Mouse (Mus musculus): ENCODE data around the gene Ntm.

DNA sequence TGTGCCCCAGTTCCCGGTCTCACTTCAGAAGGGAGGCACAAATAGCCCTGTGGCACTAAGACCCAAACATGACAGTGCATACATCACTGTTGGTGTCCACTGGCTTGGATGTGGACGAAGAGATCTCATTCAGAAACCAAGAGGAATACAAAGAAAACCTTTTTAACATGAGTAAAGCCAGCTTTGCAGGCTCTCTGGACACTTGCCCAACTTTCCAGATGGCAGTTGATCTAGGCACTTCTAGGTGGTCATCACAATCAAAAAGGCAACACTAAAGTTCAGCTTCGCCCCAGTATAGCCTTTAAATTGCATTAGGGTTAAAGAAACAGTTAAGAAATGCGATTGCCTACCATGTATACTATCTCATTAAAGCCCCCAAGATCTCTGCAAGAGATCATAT lies 264.7 kb downstream of the Ntm start:
- TF ChIP-seq CTCF (IDR thresholded peaks at IDR 0.05 in 2 of 3, conservative IDR thresholded peaks at IDR 0.05 in 1 of 3; ENCODE audit: control insufficient read depth in 1 of 3, insufficient read depth in 1 of 3, low read depth in 2 of 3, low read length in 3 of 3, poor library complexity in 1 of 3, severe bottlenecking in 1 of 3) = no peak
- no peak for TF ChIP-seq JUND (IDR thresholded peaks at IDR 0.05; ENCODE audit: low read depth, low read length)
- TF ChIP-seq EP300 (IDR thresholded peaks at IDR 0.05; ENCODE audit: low read depth in 1 of 2, low read length in 2 of 2) = no peak
- no peak for TF ChIP-seq ZC3H11A (IDR thresholded peaks at IDR 0.05; ENCODE audit: low read depth, low read length)
- no peak for TF ChIP-seq MYC (IDR thresholded peaks at IDR 0.05; ENCODE audit: low read depth, low read length)
- no peak for TF ChIP-seq ELF1 (IDR thresholded peaks at IDR 0.05; ENCODE audit: low read depth, low read length)
- no peak for TF ChIP-seq MAX (IDR thresholded peaks at IDR 0.05; ENCODE audit: low read length)
- no peak for TF ChIP-seq ZKSCAN1 (IDR thresholded peaks at IDR 0.05; ENCODE audit: low read depth, low read length)

Data from MEL (cell line).